ENCODE assay signal across 9 mouse cellular contexts in the genomic region with DNA sequence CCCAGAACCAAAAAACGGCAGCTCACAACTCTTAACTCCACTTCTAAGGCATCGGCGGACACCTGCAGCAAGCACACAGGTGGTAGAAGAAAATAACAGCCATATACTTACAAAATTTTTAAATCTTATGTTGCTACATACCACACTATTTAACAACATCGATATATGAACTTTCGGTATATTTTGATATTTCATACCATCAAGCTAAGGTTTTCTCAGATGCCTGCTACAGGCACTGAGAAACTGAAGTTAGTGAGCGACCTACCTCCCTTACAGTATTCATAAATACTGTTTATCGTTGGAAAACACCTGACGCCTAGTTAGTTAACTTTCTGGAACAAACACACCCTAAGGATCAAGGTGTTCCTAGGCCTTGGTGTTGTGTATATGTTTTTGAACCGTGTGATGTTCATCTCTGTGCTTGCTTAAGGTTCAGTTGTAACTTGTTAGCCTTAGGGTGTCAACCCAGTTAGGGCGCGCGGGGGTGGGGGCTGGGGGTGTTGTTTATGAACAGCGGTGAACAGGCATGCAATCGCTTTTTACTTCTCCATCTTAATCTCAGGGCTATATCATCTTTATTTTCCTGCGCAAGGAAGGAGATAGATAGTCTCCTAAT. TPM values are rescaled to one million over a fixed set of nuclear protein-coding genes. Genes with fewer than 3 reads are reported as not detected.
DNase-seq lines count a peak whose midpoint lies in the region; ATAC-seq and TF ChIP-seq lines count a peak whose summit lies in the region.
"Had no signal": no experiment of that assay in that cellular context is flagged by ENCODE, and none has a peak within 500 bp of the region (broad histone marks: within the 10 kb centered on the region; RNA-seq: fewer than 3 reads in every experiment).

No protein-coding gene starts in this region.

- DNase-seq in kidney, adult 2 months: peak; percentile 29
- DNase-seq in kidney, postnatal 25 days: no peak
- DNase-seq in MEL (ENCODE audit: low read depth, low spot score): peak; percentile 83
- no peak for DNase-seq in gastrocnemius, postnatal 4 days (ENCODE audit: low spot score in 2 of 2)
- no peak for DNase-seq in left cerebral cortex, adult 11 months (ENCODE audit: low spot score)
- DNase-seq in gastrocnemius, adult 18-20 months (ENCODE audit: low spot score): no peak

- no peak for TF ChIP-seq EP300 in MEL (IDR thresholded peaks at IDR 0.05; ENCODE audit: low read depth in 1 of 2, low read length in 2 of 2)

- no peak for ATAC-seq in heart, embryonic 16.5 days (replicated peaks; ENCODE audit: extremely low read depth, insufficient read depth, low FRiP score)
- ATAC-seq in liver, embryonic 15.5 days (ENCODE audit: insufficient read depth): no peak

- peaks cover 23% of the 10 kb centered on the region for H3K36me3 ChIP-seq in kidney, adult 2 months (ENCODE audit: control insufficient read depth, insufficient read depth, low read length)
- peaks cover 11 to 46% of the 10 kb centered on the region in 2 experiments for H3K36me3 ChIP-seq in MEL (ENCODE audit: control insufficient read depth in 1 of 2, insufficient read depth in 2 of 2, low read length in 2 of 2)
- peaks cover 17% of the 10 kb centered on the region for H3K36me3 ChIP-seq in heart, embryonic 16.5 days (ENCODE audit: control insufficient read depth, insufficient read depth)
- peaks cover 22% of the 10 kb centered on the region for H3K36me3 ChIP-seq in liver, embryonic 15.5 days (replicated peaks)

- H3K4me3 ChIP-seq in kidney, adult 2 months (ENCODE audit: insufficient read depth, low read depth, low read length): no peak overlapping the region
- peak overlapping the region; percentile 3 to 19 for H3K4me3 ChIP-seq in MEL (ENCODE audit: control insufficient read depth in 1 of 2, insufficient read depth in 1 of 2, low read depth in 2 of 2, low read length in 2 of 2)
- H3K4me3 ChIP-seq in heart, embryonic 16.5 days (ENCODE audit: low read length): peak overlapping the region; percentile 86
- peak overlapping the region; percentile 75 for H3K4me3 ChIP-seq in liver, embryonic 15.5 days (replicated peaks)

- TF ChIP-seq CTCF in kidney, adult 2 months (conservative IDR thresholded peaks at IDR 0.05; ENCODE audit: insufficient read depth, insufficient read length, low read depth, low read length): no peak
- TF ChIP-seq CTCF in MEL (IDR thresholded peaks at IDR 0.05 in 2 of 3, conservative IDR thresholded peaks at IDR 0.05 in 1 of 3; ENCODE audit: control insufficient read depth in 1 of 3, insufficient read depth in 1 of 3, low read depth in 2 of 3, low read length in 3 of 3, poor library complexity in 1 of 3, severe bottlenecking in 1 of 3): no peak

- H3K9me3 ChIP-seq in MEL (replicated peaks; ENCODE audit: insufficient read depth, low read length): no peaks in the 10 kb centered on the region
- H3K9me3 ChIP-seq in heart, embryonic 16.5 days (replicated peaks; ENCODE audit: control insufficient read depth, low read length): no peaks in the 10 kb centered on the region
- H3K9me3 ChIP-seq in liver, embryonic 15.5 days (replicated peaks): no peaks in the 10 kb centered on the region
- H3K9me3 ChIP-seq: G1E had no signal

- no peak for TF ChIP-seq POLR2A in kidney, adult 2 months (IDR thresholded peaks at IDR 0.05; ENCODE audit: low read depth, low read length)
- no peak for TF ChIP-seq POLR2A in MEL (IDR thresholded peaks at IDR 0.05; ENCODE audit: control insufficient read depth in 1 of 2, insufficient read depth in 1 of 2, low read depth in 1 of 2, low read length in 2 of 2, poor library complexity in 1 of 2)

- no peak for TF ChIP-seq RAD21 in MEL (IDR thresholded peaks at IDR 0.05; ENCODE audit: low read depth, low read length)

- peak overlapping the region; percentile 97 for H3K27ac ChIP-seq in kidney, adult 2 months (ENCODE audit: insufficient read depth, low read depth, low read length)
- H3K27ac ChIP-seq in MEL (ENCODE audit: control insufficient read depth, low read depth, low read length): peak overlapping the region; percentile 80
- H3K27ac ChIP-seq in heart, embryonic 16.5 days (ENCODE audit: low read length): peak overlapping the region; percentile 97
- H3K27ac ChIP-seq in liver, embryonic 15.5 days (replicated peaks): 0 out of 2 replicates have a peak overlapping the region, but pooled peaks have one; percentile 89

- no peaks in the 10 kb centered on the region for H3K27me3 ChIP-seq in kidney, adult 2 months (replicated peaks; ENCODE audit: control insufficient read depth, insufficient read depth, low read length)
- no peaks in the 10 kb centered on the region for H3K27me3 ChIP-seq in MEL (ENCODE audit: control insufficient read depth in 1 of 2, insufficient read depth in 2 of 2, low read length in 2 of 2)
- no peaks in the 10 kb centered on the region for H3K27me3 ChIP-seq in heart, embryonic 16.5 days (ENCODE audit: control insufficient read depth, insufficient read depth, low read length)
- H3K27me3 ChIP-seq in liver, embryonic 15.5 days: no peaks in the 10 kb centered on the region

- H3K9ac ChIP-seq in MEL (ENCODE audit: control insufficient read depth, low read depth, low read length, poor library complexity, severe bottlenecking): peak overlapping the region; percentile 50
- H3K9ac ChIP-seq in heart, embryonic 16.5 days (ENCODE audit: low read length): peak overlapping the region; percentile 82
- H3K9ac ChIP-seq in liver, embryonic 15.5 days: peak overlapping the region; percentile 75

- peaks cover 38% of the 10 kb centered on the region for H3K79me2 ChIP-seq in MEL (ENCODE audit: control insufficient read depth, insufficient read depth, low read length, poor library complexity)

- WGBS in kidney, adult 2 months: 52% methylated on average over 15 of the region's 15 CpGs
- WGBS in heart, embryonic 16.5 days: 66% methylated on average over 15 of the region's 15 CpGs
- 59% methylated on average over 15 of the region's 15 CpGs for WGBS in liver, embryonic 15.5 days (ENCODE audit: insufficient replicate concordance)

- H3K4me2 ChIP-seq in heart, embryonic 16.5 days (ENCODE audit: low read depth, low read length): peak overlapping the region; percentile 81
- peak overlapping the region; percentile 84 for H3K4me2 ChIP-seq in liver, embryonic 15.5 days

- peaks cover 23% of the 10 kb centered on the region; the same call in 1 of the 2 replicates for H3K4me1 ChIP-seq in kidney, adult 2 months (ENCODE audit: control insufficient read depth, insufficient read depth, low read length)
- H3K4me1 ChIP-seq in MEL (ENCODE audit: control insufficient read depth in 1 of 2, insufficient read depth in 2 of 2, low read length in 2 of 2): peaks cover 23 to 41% of the 10 kb centered on the region in 2 experiments
- H3K4me1 ChIP-seq in heart, embryonic 16.5 days (ENCODE audit: control insufficient read depth, insufficient read depth, low read length): peaks cover 22% of the 10 kb centered on the region
- peaks cover 57% of the 10 kb centered on the region for H3K4me1 ChIP-seq in liver, embryonic 15.5 days (replicated peaks)

RNA-seq across cellular contexts. Expression of gene Txnip, which starts 1.6 kb away (rescaled TPM):
- polyA plus RNA-seq in kidney, adult 2 months (2012; rRNA removed): 514 and 518 TPM in 2 replicates
- total RNA-seq in MEL (2012; rRNA removed): 183 and 191 TPM in 2 replicates
- polyA plus RNA-seq in MEL (2012; ENCODE audit: insufficient read depth in 1 of 2, insufficient read length in 2 of 2, low read depth in 1 of 2, low replicate concordance in 2 of 2, missing spikeins in 1 of 2): 1,000 to 10,000 TPM in 1 of 2 experiments, 100 to 1,000 TPM in 1; 237 to 1,680 TPM
- 209 and 226 TPM in 2 replicates for polyA plus RNA-seq in heart, embryonic 16.5 days (2015; fragmentation: Nextera tagmentation; extraction: Ambion mirVana)
- 42.8 and 46.8 TPM in 2 replicates for polyA plus RNA-seq in liver, embryonic 15.5 days (2015; fragmentation: Nextera tagmentation; extraction: Ambion mirVana)
- total RNA-seq in gastrocnemius, postnatal 4 days (2021): 100 to 1,000 TPM; 318 to 360 TPM
- total RNA-seq in gastrocnemius, adult 18-20 months (2021): 100 to 1,000 TPM; 344 to 646 TPM

RNA-seq across cellular contexts. Expression of gene Gm16253, which starts 20.7 kb away (rescaled TPM):
- 0.20 TPM in 1 of 2 replicates, not detected in the other for polyA plus RNA-seq in kidney, adult 2 months (2012; rRNA removed)
- not detected in 2 replicates for total RNA-seq in MEL (2012; rRNA removed)
- 1 to 10 TPM in 1 of 2 experiments, not detected in 1; 1.4 TPM for polyA plus RNA-seq in MEL (2012; ENCODE audit: insufficient read depth in 1 of 2, insufficient read length in 2 of 2, low read depth in 1 of 2, low replicate concordance in 2 of 2, missing spikeins in 1 of 2)
- 1.3 and 1.4 TPM in 2 replicates for polyA plus RNA-seq in heart, embryonic 16.5 days (2015; fragmentation: Nextera tagmentation; extraction: Ambion mirVana)
- 0.17 and 0.23 TPM in 2 replicates for polyA plus RNA-seq in liver, embryonic 15.5 days (2015; fragmentation: Nextera tagmentation; extraction: Ambion mirVana)
- total RNA-seq in gastrocnemius, postnatal 4 days (2021): 1 to 10 TPM; 1.5 TPM
- 1 to 10 TPM; 1.2 to 2.0 TPM for total RNA-seq in gastrocnemius, adult 18-20 months (2021)
- total RNA-seq: G1E had no signal
- polyA plus RNA-seq: G1E had no signal

RNA-seq across cellular contexts. Expression of gene Hfe2, which starts 31.1 kb away (rescaled TPM):
- 0.23 and 3.9 TPM in 2 replicates for polyA plus RNA-seq in kidney, adult 2 months (2012; rRNA removed)
- total RNA-seq in MEL (2012; rRNA removed): not detected in 2 replicates
- not detected for polyA plus RNA-seq in MEL (2012; ENCODE audit: insufficient read depth in 1 of 2, insufficient read length in 2 of 2, low read depth in 1 of 2, low replicate concordance in 2 of 2, missing spikeins in 1 of 2)
- polyA plus RNA-seq in heart, embryonic 16.5 days (2015; fragmentation: Nextera tagmentation; extraction: Ambion mirVana): 8.5 and 10.9 TPM in 2 replicates
- 7.1 and 8.5 TPM in 2 replicates for polyA plus RNA-seq in liver, embryonic 15.5 days (2015; fragmentation: Nextera tagmentation; extraction: Ambion mirVana)
- 100 to 1,000 TPM; 283 to 297 TPM for total RNA-seq in gastrocnemius, postnatal 4 days (2021)
- 100 to 1,000 TPM; 622 to 636 TPM for total RNA-seq in gastrocnemius, adult 18-20 months (2021)
- total RNA-seq: G1E had no signal
- polyA plus RNA-seq: G1E had no signal

RNA-seq across cellular contexts. Expression of gene Polr3gl, which starts 37.9 kb away (rescaled TPM):
- 14.5 and 15.3 TPM in 2 replicates for polyA plus RNA-seq in kidney, adult 2 months (2012; rRNA removed)
- total RNA-seq in MEL (2012; rRNA removed): 26.4 and 31.1 TPM in 2 replicates
- polyA plus RNA-seq in MEL (2012; ENCODE audit: insufficient read depth in 1 of 2, insufficient read length in 2 of 2, low read depth in 1 of 2, low replicate concordance in 2 of 2, missing spikeins in 1 of 2): 10 to 100 TPM in 1 of 2 experiments, not detected in 1; 39.8 TPM
- polyA plus RNA-seq in heart, embryonic 16.5 days (2015; fragmentation: Nextera tagmentation; extraction: Ambion mirVana): 33.4 and 36.4 TPM in 2 replicates
- 10.9 and 11.7 TPM in 2 replicates for polyA plus RNA-seq in liver, embryonic 15.5 days (2015; fragmentation: Nextera tagmentation; extraction: Ambion mirVana)
- 10 to 100 TPM; 32.4 to 34.2 TPM for total RNA-seq in gastrocnemius, postnatal 4 days (2021)
- 10 to 100 TPM; 44.0 to 56.1 TPM for total RNA-seq in gastrocnemius, adult 18-20 months (2021)

RNA-seq across cellular contexts. Expression of gene Ankrd34a, which starts 40.3 kb away (rescaled TPM):
- 0.23 and 0.38 TPM in 2 replicates for polyA plus RNA-seq in kidney, adult 2 months (2012; rRNA removed)
- 0.15 and 0.16 TPM in 2 replicates for total RNA-seq in MEL (2012; rRNA removed)
- under 1 TPM in 1 of 2 experiments, not detected in 1; 0.78 TPM for polyA plus RNA-seq in MEL (2012; ENCODE audit: insufficient read depth in 1 of 2, insufficient read length in 2 of 2, low read depth in 1 of 2, low replicate concordance in 2 of 2, missing spikeins in 1 of 2)
- polyA plus RNA-seq in heart, embryonic 16.5 days (2015; fragmentation: Nextera tagmentation; extraction: Ambion mirVana): 6.9 and 7.2 TPM in 2 replicates
- 0.12 and 0.15 TPM in 2 replicates for polyA plus RNA-seq in liver, embryonic 15.5 days (2015; fragmentation: Nextera tagmentation; extraction: Ambion mirVana)
- 1 to 10 TPM; 1.9 TPM for total RNA-seq in gastrocnemius, postnatal 4 days (2021)
- total RNA-seq in gastrocnemius, adult 18-20 months (2021): 1 to 10 TPM; 1.0 to 1.7 TPM

Comparison
In these comparisons a context has a peak if more than half of its experiments do, and no peak if none do; other contexts are left out.
1. DNase-seq: peak in kidney, adult 2 months (single experiment) and MEL (single experiment); none in kidney, postnatal 25 days (0 of 2), gastrocnemius, postnatal 4 days (0 of 2), left cerebral cortex, adult 11 months (single experiment) and gastrocnemius, adult 18-20 months (single experiment).
2. Peak in every context shown above with its lines, with median percentiles within 50 percentile points of each other: H3K27ac ChIP-seq and H3K9ac ChIP-seq.